Mouse (Mus musculus): ENCODE results near the gene Snx12. TPM values are rescaled to one million over a fixed set of nuclear protein-coding genes. Genes with fewer than 3 reads are reported as not detected.
"Not testable (repeated sequence)": the region's sequence is repeated elsewhere in the genome, so short reads cannot be mapped to it uniquely, and the experiment has no call there.

Snx12 gene
- polyA plus RNA-seq, 1 experiment: 23.3 TPM

DNA sequence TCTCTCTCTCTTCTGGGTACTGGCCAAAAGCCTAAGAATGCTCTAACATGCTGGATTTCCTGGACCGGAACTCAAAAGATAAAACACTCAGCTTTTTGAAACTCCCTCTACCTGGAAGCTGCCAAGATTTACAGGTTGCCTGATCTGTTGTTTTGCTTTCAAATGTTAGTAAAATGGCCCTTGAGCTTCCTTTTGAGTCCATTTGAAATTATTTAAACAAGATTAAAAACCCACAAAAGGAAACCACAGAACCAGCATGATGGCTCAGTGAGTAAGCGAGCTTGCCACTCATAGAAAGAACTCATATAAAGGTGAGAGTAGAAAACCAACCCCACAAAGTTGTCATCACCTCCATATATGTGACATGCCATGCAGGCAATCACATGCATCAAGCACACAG, 93.8 kb downstream of the Snx12 start:
- TF ChIP-seq POLR2A (IDR thresholded peaks at IDR 0.05; ENCODE audit: borderline replicate concordance, control insufficient read depth, low read depth, low read length) (no peak), CTCF (IDR thresholded peaks at IDR 0.05; ENCODE audit: control insufficient read depth, insufficient read depth, low read length) (no peak)
- Histone ChIP-seq H3K4me3 (replicated peaks; ENCODE audit: control insufficient read depth, low read depth, low read length) (no peak overlapping the region), H3K27ac (ENCODE audit: control insufficient read depth, insufficient read depth, low read depth, low read length, poor library complexity) (no peak overlapping the region), H3K4me1 (ENCODE audit: control insufficient read depth, insufficient read depth, low read length) (no peaks in the 10 kb centered on the region)
- 22% methylated on average over 2 of the region's 2 CpGs for WGBS

DNA sequence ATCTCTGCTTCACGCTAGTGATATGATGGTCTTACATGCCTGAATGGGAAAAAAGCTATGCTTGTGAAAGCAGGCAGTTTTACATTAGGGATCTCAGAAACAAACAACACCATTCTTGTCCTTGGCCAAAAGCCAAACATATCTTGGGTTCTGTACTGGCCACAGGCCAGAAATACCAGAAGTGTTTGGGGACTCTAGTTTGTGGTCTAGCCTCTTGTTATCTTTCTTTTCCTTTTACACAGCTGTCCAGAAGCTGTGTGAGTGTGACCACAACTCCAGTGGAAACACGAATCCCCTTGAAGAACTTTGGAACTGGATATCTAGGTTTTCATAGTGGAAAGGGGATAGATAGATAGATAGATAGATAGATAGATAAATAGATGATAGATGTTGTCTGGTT, 95.4 kb downstream of the Snx12 start:
- TF ChIP-seq POLR2A (IDR thresholded peaks at IDR 0.05; ENCODE audit: borderline replicate concordance, control insufficient read depth, low read depth, low read length) (no peak), CTCF (IDR thresholded peaks at IDR 0.05; ENCODE audit: control insufficient read depth, insufficient read depth, low read length) (no peak)
- Histone ChIP-seq H3K4me1 (ENCODE audit: control insufficient read depth, insufficient read depth, low read length) (no peaks in the 10 kb centered on the region), H3K4me3 (replicated peaks; ENCODE audit: control insufficient read depth, low read depth, low read length) (no peak overlapping the region), H3K27ac (ENCODE audit: control insufficient read depth, insufficient read depth, low read depth, low read length, poor library complexity) (no peak overlapping the region)
- WGBS: 40% methylated on average over 2 of the region's 2 CpGs

DNA sequence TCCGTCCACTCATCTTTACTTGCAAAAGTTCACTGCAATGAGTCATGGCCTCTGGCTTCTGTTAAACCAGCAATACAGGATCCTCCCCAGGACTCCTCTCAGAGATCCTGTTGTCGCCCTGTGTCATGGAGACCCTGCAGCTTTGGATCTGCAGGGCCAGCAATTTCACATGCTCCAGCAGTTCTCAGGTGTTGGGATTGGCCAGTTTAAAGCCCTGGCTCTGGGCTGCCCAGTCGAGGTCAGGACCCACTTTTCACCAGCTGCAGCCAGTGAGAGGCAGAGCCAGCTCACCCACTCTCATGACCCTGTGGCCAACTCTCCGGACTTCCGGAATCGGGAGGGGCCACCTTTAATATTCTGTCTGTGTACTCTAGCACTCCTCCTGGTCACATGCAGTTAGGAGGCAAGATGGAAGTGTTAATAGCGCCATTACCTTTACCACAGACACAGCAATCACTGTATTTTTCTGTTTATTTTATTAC, 95.8 kb downstream of the Snx12 start:
- H3K4me1 ChIP-seq (ENCODE audit: control insufficient read depth, insufficient read depth, low read length): no peaks in the 10 kb centered on the region
- TF ChIP-seq POLR2A (IDR thresholded peaks at IDR 0.05; ENCODE audit: borderline replicate concordance, control insufficient read depth, low read depth, low read length): no peak
- no peak for TF ChIP-seq CTCF (IDR thresholded peaks at IDR 0.05; ENCODE audit: control insufficient read depth, insufficient read depth, low read length)
- 58% methylated on average over 7 of the region's 7 CpGs for WGBS
- no peak overlapping the region for H3K4me3 ChIP-seq (replicated peaks; ENCODE audit: control insufficient read depth, low read depth, low read length)
- no peak overlapping the region for H3K27ac ChIP-seq (ENCODE audit: control insufficient read depth, insufficient read depth, low read depth, low read length, poor library complexity)

DNA sequence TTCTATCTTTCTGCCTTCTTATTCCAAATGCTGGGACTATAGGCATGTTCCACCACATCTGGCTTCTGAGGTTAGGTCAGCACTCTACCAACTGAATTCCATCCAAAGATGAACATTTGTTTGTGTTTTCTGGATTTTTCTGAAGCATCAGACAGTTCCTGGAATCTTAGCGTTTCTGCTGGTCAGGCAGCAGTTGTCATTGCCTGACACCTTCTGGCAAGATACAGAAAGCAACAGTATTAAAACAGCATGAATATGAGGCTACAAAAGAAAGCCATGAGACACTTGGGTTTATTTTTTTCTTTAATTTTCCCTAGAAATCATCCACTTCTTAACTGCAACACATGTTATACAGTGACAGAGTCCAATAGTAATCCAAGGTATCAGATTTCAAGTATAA, 101.8 kb downstream of the Snx12 start:
- no peak overlapping the region for H3K4me3 ChIP-seq (replicated peaks; ENCODE audit: control insufficient read depth, low read depth, low read length)
- no peak for TF ChIP-seq CTCF (IDR thresholded peaks at IDR 0.05; ENCODE audit: control insufficient read depth, insufficient read depth, low read length)
- H3K4me1 ChIP-seq (ENCODE audit: control insufficient read depth, insufficient read depth, low read length): no peaks in the 10 kb centered on the region
- 30% methylated on average over 1 of the region's 1 CpGs for WGBS
- no peak overlapping the region for H3K27ac ChIP-seq (ENCODE audit: control insufficient read depth, insufficient read depth, low read depth, low read length, poor library complexity)

DNA sequence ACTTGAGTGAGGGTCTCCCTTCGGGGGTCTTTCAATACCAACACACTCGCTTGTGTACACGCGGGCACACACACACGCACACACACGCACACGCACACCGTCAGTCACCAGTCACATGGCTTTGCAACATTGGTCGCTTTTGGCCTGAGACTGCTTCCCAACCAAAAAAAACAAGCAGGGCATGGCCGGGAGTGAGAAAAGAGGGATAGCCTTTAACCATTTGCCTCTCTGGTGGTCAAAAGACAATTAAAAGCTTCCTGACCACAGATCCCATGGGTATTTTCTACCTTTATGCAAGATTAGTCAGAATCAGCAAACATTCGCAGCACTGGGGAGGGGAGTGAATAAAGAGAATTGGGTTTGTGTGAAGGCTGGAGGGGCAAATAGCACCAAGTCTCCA, 136.4 kb downstream of the Snx12 start, which contains the start of gene Slc7a3:
Slc7a3 (minus strand) TSS at position 101 of the 400 bp plus-strand sequence.
- Histone ChIP-seq H3K4me1 (ENCODE audit: control insufficient read depth, insufficient read depth, low read length) (no peaks in the 10 kb centered on the region), H3K27ac (ENCODE audit: control insufficient read depth, insufficient read depth, low read depth, low read length, poor library complexity) (no peak within 1 kb of the TSS), H3K4me3 (replicated peaks; ENCODE audit: control insufficient read depth, low read depth, low read length) (no peak within 1 kb of the TSS)
- TF ChIP-seq POLR2A (IDR thresholded peaks at IDR 0.05; ENCODE audit: borderline replicate concordance, control insufficient read depth, low read depth, low read length) (no peak), CTCF (IDR thresholded peaks at IDR 0.05; ENCODE audit: control insufficient read depth, insufficient read depth, low read length) (no peak)
- 61% methylated on average over 11 of the region's 11 CpGs for WGBS

DNA sequence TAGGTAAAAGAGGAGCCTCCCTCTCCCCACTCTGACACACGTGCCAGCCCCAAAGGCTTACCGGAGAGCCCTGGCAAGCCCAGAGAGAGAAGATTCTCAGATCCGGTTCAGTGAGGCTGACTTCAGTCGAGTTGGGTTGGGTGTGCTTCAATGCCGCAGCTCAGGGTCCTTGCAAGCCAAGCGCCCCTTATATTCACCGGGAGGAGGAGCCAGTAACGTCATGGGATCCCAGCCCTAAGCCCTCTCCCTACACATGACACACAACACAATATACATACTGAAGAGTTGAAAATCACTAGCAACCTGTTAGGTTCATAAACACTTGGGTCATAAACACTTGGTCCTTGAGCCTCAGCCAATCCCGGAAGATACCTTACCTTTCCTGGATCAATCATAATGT, 137.2 kb downstream of the Snx12 start:
- H3K4me3 ChIP-seq (replicated peaks; ENCODE audit: control insufficient read depth, low read depth, low read length); H3K4me1 ChIP-seq (ENCODE audit: control insufficient read depth, insufficient read depth, low read length); H3K27ac ChIP-seq (ENCODE audit: control insufficient read depth, insufficient read depth, low read depth, low read length, poor library complexity): not testable (repeated sequence)
- 25% methylated on average over 9 of the region's 9 CpGs for WGBS

DNA sequence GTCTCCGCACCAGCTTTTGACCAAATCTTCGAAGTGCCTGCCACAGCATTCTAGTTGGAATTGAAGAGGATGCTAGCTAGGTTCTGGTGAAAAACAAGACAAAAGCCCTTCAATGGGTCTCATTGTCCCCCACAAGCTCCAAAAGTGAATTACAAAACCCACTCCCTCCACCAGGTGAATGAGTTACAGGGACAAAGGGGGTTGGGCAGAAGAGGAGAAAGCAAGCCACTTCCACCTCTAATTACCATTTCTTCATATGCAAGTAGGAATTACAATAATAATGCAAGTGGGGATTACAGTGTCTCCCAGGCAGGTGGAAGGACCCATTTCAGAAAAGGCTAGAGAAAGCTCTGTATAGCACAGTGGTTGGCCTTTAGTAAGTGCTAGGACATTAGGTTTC, 138.2 kb downstream of the Snx12 start:
- no peaks in the 10 kb centered on the region for H3K4me1 ChIP-seq (ENCODE audit: control insufficient read depth, insufficient read depth, low read length)
- WGBS: 69% methylated on average over 2 of the region's 2 CpGs
- no peak overlapping the region for H3K27ac ChIP-seq (ENCODE audit: control insufficient read depth, insufficient read depth, low read depth, low read length, poor library complexity)
- TF ChIP-seq POLR2A (IDR thresholded peaks at IDR 0.05; ENCODE audit: borderline replicate concordance, control insufficient read depth, low read depth, low read length) (no peak), CTCF (IDR thresholded peaks at IDR 0.05; ENCODE audit: control insufficient read depth, insufficient read depth, low read length) (no peak)
- no peak overlapping the region for H3K4me3 ChIP-seq (replicated peaks; ENCODE audit: control insufficient read depth, low read depth, low read length)

DNA sequence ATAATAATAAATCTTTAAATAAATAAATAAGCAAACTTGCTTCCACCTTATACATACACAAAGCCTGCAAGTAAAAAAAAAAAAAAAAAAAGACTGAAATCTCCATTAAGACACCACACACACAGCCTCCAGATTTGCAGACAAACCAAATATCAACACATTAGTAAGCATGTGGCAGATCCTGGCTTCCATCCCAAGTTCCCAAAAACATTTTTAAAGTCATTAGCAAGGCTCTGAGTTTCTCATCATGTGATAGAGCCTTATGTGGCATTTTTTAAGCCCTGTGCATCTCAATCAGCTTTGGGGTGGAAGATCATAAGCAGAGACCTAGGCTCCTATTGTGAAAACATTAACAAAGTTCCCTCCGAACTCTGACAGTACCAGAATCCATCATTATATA, 157.1 kb downstream of the Snx12 start:
- Histone ChIP-seq H3K4me1 (ENCODE audit: control insufficient read depth, insufficient read depth, low read length) (no peaks in the 10 kb centered on the region), H3K4me3 (replicated peaks; ENCODE audit: control insufficient read depth, low read depth, low read length) (no peak overlapping the region), H3K27ac (ENCODE audit: control insufficient read depth, insufficient read depth, low read depth, low read length, poor library complexity) (no peak overlapping the region)
- WGBS: 65% methylated on average over 1 of the region's 1 CpGs
- TF ChIP-seq CTCF (IDR thresholded peaks at IDR 0.05; ENCODE audit: control insufficient read depth, insufficient read depth, low read length) (no peak), POLR2A (IDR thresholded peaks at IDR 0.05; ENCODE audit: borderline replicate concordance, control insufficient read depth, low read depth, low read length) (no peak)

DNA sequence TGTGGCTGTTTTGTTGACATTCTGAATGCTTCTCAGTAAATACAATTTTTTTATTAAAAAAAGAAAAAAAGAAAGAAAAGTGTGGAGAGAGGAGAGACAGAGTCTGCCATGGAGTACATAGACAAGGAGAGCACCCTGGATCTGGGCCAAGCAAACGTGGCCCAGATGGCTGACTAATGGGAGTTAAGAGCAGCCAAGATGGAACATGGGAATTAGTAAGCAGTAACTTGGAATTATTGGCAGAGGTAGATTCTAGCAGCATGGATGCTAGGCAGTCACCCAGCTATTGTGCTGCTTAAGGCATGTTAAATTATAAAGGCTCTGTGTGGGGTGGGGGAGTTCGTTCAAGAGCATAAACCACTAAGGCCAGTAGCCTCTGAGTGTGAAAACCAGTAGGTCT, 158.9 kb downstream of the Snx12 start:
- WGBS: 63% methylated on average over 2 of the region's 2 CpGs
- H3K4me3 ChIP-seq (replicated peaks; ENCODE audit: control insufficient read depth, low read depth, low read length): no peak overlapping the region
- no peaks in the 10 kb centered on the region for H3K4me1 ChIP-seq (ENCODE audit: control insufficient read depth, insufficient read depth, low read length)

More for the DNA sequence above, 158.9 kb downstream of the Snx12 start:
- H3K27ac ChIP-seq (ENCODE audit: control insufficient read depth, insufficient read depth, low read depth, low read length, poor library complexity): no peak overlapping the region
- TF ChIP-seq CTCF (IDR thresholded peaks at IDR 0.05; ENCODE audit: control insufficient read depth, insufficient read depth, low read length): no peak
- TF ChIP-seq POLR2A (IDR thresholded peaks at IDR 0.05; ENCODE audit: borderline replicate concordance, control insufficient read depth, low read depth, low read length): no peak

All from bone marrow, adult 2 months (tissue).